Mouse (Mus musculus) cerebellum, postnatal 14 days (tissue): ENCODE results near the gene Glis1.
A peak's percentile ranks its signal among the peaks of the same experiment; 100 is the strongest.

Experiments
- DNase-seq, 2 experiments: peaks; one replicate each; pipeline ENCODE4 v3.0.0; 2021; ENCODE audit warnings: mixed read lengths in 2 of 2

Gene Glis1

DNA sequence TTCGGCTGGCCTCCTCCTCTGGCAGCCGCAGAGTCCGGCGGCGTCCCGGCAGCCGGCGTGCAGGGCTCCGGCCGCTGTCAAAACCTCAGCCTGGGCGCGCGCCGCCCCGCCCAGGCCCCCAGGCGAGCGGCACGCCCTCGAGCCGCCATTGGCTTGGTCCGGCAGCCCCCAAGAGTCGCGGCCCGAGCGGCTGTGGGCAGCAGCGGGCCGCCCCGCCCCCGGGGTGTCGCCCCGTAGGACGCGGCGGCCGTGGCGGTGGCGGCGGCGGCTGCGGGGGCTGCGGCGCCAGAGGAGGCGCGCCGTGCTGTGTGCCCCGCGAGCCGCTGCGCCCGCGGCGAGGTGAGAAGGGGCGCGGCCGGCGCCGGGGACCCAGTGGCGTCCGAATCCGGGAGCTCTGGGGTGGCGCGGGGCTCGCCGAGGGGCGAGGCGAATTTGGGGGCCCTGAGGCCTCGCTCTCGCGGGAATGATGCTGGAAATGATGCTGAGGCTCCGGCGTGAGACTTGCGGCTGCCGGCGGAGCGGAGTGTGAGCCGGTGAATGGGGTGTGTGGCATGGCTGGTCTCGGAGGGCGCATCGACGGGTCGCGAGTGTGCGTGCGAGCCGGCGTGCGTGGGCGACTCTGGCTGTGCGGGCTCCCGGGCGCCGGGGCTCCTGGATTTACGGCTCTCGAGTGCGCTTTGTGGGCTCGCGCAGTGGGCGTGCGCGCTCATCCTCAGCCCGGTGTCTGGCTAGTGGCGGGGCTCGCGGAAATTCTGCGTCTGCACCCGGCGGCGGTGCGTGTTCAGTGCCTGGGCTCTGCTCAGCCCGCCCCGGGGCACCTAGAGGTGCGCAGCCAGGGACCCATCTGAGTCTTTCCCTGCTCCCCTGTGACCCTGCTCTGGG lies at the start of gene Glis1:
Gene Glis1, plus strand, starts transcription at position 236 of the 882 bp plus-strand sequence.
- DNase-seq, result peak; percentile 29 to 40

GRCm38 (mm10) chr4:107387038-107387437 lies 47.4 kb upstream of the Glis1 start:
- DNase-seq, result peak; percentile 70 to 86

DNA sequence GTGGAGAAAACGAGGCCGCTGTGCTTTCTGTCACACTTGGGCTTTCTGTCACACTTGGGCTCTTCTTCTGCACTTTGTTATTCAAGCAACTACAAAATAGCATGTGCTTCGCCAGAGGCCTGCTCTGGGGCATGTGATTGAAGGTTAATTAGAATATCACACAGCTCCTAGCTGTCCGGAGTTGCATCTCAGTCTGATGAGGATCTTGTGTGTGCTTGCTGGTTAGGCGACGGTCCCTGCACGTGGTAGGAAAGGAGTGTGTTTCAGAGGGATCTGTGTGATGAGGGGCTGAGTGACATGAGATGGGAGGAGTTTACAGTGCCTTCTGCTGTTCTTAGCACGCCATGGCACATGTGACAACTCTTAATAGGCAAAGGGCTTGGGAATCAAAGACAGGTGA lies 46.9 kb upstream of the Glis1 start:
- peak; percentile 17 to 31 for DNase-seq

DNA sequence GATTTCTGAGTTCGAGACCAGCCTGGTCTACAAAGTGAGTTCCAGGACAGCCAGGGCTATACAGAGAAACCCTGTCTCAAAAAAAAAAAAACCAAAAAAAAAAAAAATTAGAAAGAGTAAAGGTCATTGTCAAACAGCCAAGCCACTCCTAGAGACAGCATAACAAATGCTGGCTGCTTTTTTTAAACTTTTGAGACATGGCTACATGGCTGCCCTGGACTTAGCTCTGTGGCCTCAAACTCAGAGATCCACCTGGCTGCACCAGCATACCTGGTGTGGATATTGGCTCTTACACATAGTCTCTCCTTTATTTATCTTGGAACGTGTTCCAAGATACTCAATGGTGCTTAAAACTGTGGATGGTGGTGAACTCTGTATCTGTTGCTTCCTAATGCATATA lies 46.1 kb upstream of the Glis1 start:
- DNase-seq, result no peak

- DNase-seq, result no peak
Observed at GRCm38 (mm10) chr4:107389345-107389744, 45.0 kb upstream of the Glis1 start.

DNA sequence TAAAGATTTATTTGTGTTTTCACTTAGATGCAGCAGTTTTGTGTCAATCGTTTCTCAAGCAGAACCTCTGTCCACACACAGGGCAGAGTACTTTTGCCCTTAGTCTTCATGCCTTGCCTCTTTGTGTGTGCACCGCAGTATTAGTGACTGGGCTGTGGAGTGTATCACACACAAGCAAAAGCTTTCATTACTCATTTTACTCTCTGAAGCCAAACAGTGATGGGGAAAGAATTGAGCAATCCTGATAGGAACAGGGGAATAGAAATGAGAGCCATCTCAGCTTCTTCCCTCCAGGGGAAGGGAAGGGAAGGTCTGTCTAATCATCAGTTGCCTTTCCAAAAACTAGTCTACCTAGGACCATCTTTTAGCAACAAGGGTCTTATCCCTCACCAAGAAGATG lies 40.6 kb upstream of the Glis1 start:
- DNase-seq, result no peak

- DNase-seq, result no peak
Observed at GRCm38 (mm10) chr4:107420202-107420601, 14.2 kb upstream of the Glis1 start.

GRCm38 (mm10) chr4:107421711-107422110 lies 12.7 kb upstream of the Glis1 start:
- no peak for DNase-seq

GRCm38 (mm10) chr4:107422176-107422575 lies 12.2 kb upstream of the Glis1 start:
- DNase-seq, result peak; percentile 67 to 68

- DNase-seq, result no peak
Observed at GRCm38 (mm10) chr4:107425616-107426015, 8.8 kb upstream of the Glis1 start.

DNA sequence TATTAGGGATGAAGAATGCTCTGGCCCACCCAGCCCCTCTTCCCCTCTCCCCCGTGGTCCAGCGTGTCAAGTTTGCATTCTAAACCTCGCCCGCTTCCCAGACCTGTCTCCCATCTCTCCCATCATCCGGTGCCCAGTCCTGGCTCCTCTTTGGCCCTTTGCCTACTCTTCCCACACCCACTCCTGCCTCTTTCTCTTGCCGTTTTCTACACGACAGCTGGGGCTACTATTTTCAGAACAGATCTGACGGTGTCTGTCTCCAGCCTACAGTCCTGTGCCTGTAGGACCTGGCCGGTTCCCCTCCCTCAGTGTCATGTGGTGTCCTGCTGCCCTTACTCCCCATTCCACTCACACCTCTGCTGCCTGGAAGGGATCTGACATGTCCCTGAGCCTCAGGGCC lies 7.8 kb upstream of the Glis1 start:
- DNase-seq, result peak; percentile 49 to 50

GRCm38 (mm10) chr4:107432717-107433116 lies 1.7 kb upstream of the Glis1 start:
- DNase-seq, result no peak

- no peak for DNase-seq
Observed at GRCm38 (mm10) chr4:107433998-107434355, 414 bp upstream of the Glis1 start.

GRCm38 (mm10) chr4:107435238-107435946 lies 1.0 kb downstream of the Glis1 start:
- DNase-seq, result peak; percentile 14 to 19

DNA sequence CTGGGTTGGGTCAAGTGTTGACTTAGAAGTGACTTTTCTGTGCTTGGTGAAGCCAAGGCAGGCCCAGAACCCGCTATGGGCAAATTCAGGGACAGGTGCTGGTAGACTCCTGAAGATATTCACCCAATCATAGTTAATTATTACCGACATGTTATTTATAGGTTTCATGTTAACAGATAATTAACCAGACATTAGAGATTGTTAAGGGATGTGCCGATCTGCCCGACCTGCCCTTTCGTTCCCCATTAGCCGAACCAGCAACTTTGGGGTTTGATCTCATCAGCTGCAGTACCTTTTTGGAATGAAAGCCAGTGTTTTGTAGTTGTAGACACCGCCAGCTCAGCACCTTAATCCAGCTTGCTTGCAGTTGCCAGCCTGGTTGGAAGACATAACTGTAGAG lies 2.1 kb downstream of the Glis1 start:
- no peak for DNase-seq

- DNase-seq, result no peak
Observed at GRCm38 (mm10) chr4:107438741-107439140, 4.3 kb downstream of the Glis1 start.

DNA sequence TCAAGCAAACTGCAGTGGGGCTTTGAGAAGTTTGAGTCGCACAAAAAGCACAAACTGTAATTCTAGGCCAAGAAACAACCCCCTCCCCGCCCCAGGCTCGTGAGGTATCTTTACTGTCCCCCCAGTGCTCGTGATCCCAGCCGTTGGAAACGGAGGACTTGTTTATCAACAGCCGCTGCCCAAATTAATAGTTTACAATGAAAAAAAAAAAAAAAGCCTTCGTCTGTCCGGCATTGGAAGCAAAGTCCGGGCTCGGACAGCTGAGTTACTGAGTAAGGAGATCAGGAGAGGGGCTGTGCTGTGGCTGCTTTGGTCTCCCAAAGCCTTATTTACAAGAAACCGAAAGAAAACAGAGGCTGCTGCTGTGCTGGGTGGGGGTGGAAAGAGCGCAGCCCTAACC lies 5.9 kb downstream of the Glis1 start:
- no peak for DNase-seq

- no peak for DNase-seq
Observed at GRCm38 (mm10) chr4:107442288-107442687, 7.9 kb downstream of the Glis1 start.

- DNase-seq, result no peak
Observed at GRCm38 (mm10) chr4:107442891-107443483, 8.6 kb downstream of the Glis1 start.

DNA sequence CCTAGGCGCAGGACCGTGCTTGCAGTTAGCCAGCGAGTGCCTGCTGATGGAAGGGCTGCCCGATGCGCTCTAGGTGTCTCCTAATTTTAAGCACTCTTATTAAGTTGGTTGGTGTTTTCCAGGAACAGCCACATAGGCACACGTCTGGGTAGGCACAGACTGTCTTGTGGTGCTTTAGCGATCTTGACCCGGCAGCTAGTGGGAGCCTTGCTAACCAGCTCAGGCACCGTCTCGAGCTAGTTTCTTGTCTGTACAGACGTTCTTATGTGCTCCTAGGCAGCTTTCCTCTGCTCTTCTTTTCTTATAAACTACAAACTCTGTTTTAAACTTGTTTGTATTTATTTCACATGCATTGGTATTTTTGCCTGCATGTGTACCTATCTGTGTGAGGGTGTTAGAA lies 9.2 kb downstream of the Glis1 start:
- no peak for DNase-seq

GRCm38 (mm10) chr4:107448481-107448880 lies 14.1 kb downstream of the Glis1 start:
- peak; percentile 31 to 45 for DNase-seq

GRCm38 (mm10) chr4:107449519-107449918 lies 15.1 kb downstream of the Glis1 start:
- peak in 1 of 2 experiments; percentile 15 for DNase-seq

- DNase-seq, result peak; percentile 11 to 28
Observed at GRCm38 (mm10) chr4:107452266-107453015, 18.1 kb downstream of the Glis1 start.
